Mouse (Mus musculus) thymus, adult 2 months (tissue): ENCODE measurements at regions not wholly inside any gene's neighbourhood (a gene's known extent, or its start where the extent isn't known, plus 50 kb on each side); places are given as distances from the start of the nearest gene placed in this dataset.

ENCODE experiments used
- CTCF ChIP-seq: fragments of 200-500 bp; IDR thresholded peaks from 2 replicates; pipeline ENCODE4 v1.5.1; 2012; ENCODE audit warnings: mild to moderate bottlenecking, control low read depth, low read length, moderate library complexity, borderline replicate concordance; ENCODE audit not compliant: control insufficient read depth, poor library complexity, insufficient read depth; ENCODE audit errors: extremely low read depth
- POLR2A ChIP-seq: fragments of 200-500 bp; IDR thresholded peaks from 2 replicates; pipeline ENCODE4 v1.6.1; 2012; ENCODE audit warnings: mild to moderate bottlenecking, low read length, control low read depth, moderate library complexity; ENCODE audit not compliant: control insufficient read depth, poor library complexity, insufficient read depth; ENCODE audit errors: extremely low read depth

- no peak for TF ChIP-seq POLR2A
- TF ChIP-seq CTCF = no peak
These were observed 59.5 kb upstream of the Gm7358 start for GRCm38 (mm10) chr17:14118863-14119262.
